Mouse (Mus musculus): ENCODE results near the gene Ispd. TPM values are rescaled to one million over a fixed set of nuclear protein-coding genes. Genes with fewer than 3 reads are reported as not detected.

The Ispd gene
- total RNA-seq, 2 experiments from 2014 or later, result 3.1 to 3.8 TPM

DNA sequence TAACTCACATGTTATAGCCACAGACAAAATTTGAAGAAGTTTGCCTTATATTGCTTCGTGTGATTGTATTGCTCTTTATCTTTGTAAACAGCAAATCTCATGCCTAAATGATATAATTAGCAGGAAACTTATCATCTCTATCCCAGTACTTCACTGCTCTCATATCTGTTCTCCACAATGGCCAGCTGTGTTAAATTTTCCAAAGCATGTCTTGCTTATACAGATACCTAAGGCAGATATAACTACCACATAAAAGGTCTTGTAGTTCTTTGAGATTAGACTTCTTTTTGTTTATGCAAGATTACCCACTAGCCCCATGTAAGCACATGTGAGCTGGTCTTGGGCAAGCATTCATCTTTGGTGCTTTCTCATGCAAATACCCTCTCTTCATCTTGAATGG is 327.6 kb downstream of the Ispd start:
- no peak for DNase-seq (ENCODE audit: low spot score)

DNA sequence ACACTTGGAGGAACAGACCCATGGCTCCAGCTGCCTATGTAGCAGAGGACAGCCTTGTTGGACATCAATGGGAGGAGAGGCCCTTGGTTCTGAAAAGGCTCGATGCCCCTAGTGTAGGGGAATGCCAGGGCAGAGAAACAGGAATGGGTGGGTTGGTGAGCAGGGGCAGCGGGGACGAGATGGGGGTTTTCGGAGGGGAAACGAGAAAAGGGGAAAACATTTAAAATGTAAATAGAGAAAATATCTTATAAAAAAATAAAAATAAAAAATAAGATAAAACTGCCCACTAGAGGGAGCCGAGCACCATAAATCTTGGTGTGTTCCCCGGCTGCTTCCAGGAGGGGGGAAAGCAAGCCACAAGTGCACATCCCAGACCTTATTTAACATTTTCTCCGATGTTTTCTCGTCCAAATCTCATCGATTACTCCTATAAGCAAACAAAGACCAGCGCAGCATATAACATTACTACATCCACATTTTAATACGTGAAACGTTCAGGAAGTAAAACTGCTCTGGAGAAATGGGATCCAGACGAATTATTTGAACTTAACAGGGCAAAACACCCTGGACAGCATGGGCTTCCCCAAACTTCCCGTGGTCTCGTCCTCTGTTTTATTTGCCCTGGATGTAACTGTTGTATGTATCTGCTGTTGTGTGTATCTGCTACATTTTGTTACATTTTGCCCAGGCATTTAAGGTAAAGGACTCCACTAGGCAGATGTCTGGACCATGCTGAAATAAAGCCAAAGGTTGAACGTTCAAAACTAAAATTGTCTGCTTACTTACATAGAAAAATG is 332.8 kb downstream of the Ispd start:
- peak; percentile 40 for DNase-seq (ENCODE audit: low spot score)

DNA sequence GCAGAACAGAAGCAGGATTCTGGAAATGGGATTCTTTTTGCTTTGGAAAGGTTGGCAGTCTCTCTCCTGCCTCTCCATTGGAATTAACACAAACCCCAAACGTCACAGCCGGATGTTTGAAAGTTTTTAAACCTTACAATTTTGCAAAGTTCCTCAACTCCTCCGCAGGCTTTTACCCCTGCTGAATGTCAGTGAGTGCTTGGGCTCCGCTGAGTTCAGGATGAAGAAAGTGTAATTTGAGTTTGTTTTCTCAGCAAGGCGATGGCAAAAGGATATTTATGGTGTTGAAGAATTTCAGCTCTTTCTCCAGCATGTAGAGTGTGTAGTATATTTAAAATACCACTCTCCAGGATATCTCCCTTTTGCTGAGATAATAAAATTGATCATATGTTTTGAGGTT is 336.3 kb downstream of the Ispd start:
- no peak for DNase-seq (ENCODE audit: low spot score)

GRCm38 (mm10) chr12:36718417-36718816 is 337.2 kb downstream of the Ispd start:
- no peak for DNase-seq (ENCODE audit: low spot score)

GRCm38 (mm10) chr12:36719074-36719473 is 337.8 kb downstream of the Ispd start:
- DNase-seq (ENCODE audit: low spot score), result no peak

DNA sequence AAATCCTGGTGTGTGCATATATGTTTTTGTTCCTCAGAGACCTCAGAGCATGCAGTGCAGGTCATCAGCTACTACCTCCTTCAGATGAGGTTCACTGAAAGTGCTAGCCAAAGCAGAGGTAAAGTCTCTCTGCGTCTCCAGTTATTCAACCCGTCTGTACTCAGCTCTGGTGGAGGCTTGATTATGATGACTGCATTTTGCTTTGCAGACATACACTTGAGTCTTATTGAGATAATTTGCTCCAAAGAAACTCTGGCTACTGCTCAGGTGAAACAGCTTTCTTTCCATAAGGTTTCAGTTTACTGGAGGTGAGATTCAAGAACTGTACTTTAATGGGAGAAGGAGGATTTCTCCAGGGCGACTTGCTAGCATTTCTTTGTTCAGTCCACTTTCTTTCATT is 339.5 kb downstream of the Ispd start:
- DNase-seq (ENCODE audit: low spot score), result no peak

DNA sequence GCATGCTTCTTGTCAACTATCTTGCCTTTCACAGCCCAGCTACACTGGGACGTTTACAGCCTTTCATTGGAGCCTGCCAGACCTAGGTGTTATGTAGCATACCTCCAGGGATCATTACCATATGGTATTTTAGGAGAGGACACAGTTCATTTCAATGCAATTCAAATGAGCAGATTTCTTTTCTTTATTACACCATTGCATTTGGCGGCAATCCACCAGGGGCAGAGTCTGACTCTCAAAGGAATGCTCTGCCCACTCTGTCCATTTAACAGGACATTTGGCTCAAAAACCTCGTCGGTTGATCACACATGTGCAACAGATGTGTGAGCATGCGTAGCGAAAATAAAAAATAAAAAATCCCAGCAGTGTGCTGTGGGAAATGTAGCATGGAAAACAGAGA is 340.0 kb downstream of the Ispd start:
- DNase-seq (ENCODE audit: low spot score), result no peak

DNA sequence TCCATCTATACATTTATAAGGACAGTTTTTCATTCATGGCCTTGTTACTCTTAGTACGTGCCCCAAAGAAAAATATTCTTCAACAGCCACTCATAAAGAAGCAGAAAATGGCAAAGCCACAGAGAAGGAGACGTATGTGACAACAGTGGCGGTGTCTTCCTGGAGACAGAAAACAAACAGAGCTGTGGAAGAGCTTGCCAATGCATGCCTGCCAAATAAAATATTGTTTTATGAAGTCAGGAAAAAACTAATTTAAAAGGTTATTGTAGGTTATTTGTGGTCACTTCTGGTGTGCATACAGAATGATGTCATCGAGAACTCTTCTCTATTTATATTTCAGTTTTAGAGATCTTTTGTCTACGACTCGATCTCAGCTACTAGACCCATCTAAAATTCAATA is 341.5 kb downstream of the Ispd start:
- peak; percentile 54 for DNase-seq (ENCODE audit: low spot score)

GRCm38 (mm10) chr12:36723302-36723701 is 342.1 kb downstream of the Ispd start:
- DNase-seq (ENCODE audit: low spot score), result no peak

GRCm38 (mm10) chr12:36724297-36724696 is 343.0 kb downstream of the Ispd start:
- no peak for DNase-seq (ENCODE audit: low spot score)

- no peak for DNase-seq (ENCODE audit: low spot score)
Measured at GRCm38 (mm10) chr12:36725250-36725649, 344.0 kb downstream of the Ispd start.

DNA sequence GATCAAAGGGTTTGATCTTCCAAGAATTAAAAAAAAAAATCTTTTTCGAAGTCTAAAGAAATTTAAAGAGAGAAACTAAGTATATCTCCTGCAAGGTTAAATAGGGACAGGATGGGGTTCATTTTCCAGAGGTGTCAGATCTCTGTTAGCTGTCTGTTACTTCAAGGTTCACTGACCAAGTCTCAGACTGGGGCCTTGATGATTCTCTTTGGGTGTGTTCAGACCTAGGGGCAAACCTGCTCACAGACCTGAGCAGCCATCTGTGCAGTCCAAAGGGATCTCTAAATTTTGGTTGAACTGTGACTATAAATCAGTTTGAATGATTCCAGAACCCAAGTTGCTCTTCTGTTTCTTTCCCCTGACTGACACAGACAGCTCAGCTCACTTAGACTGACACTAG is 344.8 kb downstream of the Ispd start:
- DNase-seq (ENCODE audit: low spot score), result no peak

- no peak for DNase-seq (ENCODE audit: low spot score)
Measured at GRCm38 (mm10) chr12:36733673-36734371, 352.6 kb downstream of the Ispd start.

Other genes with a start within 250 kb of the Ispd start
- 1 to 10 TPM; 5.3 to 5.4 TPM for gene Ankmy2, start 224.3 kb upstream of the Ispd start, total RNA-seq (2021)
- 100 to 1,000 TPM; 105 to 125 TPM for gene Bzw2, start 223.4 kb upstream of the Ispd start, total RNA-seq (2021)
- not detected for gene Lrrc72, start 128.1 kb upstream of the Ispd start, total RNA-seq (2021)
- under 1 TPM; 0.12 to 0.16 TPM for gene Sostdc1, start 67.3 kb upstream of the Ispd start, total RNA-seq (2021)
- under 1 TPM; 0.50 to 0.75 TPM for gene D630036H23Rik, start 731 bp downstream of the Ispd start, total RNA-seq (2021)